Mouse (Mus musculus): Measurements from ENCODE around the gene Stab1.

Stab1 gene

GRCm38 (mm10) chr14:31129326-31130235, 38.9 kb downstream of the Stab1 start:
- peaks cover 12% of the 10 kb centered on the region for H3K27me3 ChIP-seq (ENCODE audit: insufficient read depth, low read length)
- TF ChIP-seq CTCF (conservative IDR thresholded peaks at IDR 0.05; ENCODE audit: low read length) (no peak), POU5F1 (IDR thresholded peaks at IDR 0.05; ENCODE audit: borderline replicate concordance, low read length) (no peak), NANOG (IDR thresholded peaks at IDR 0.05; ENCODE audit: borderline replicate concordance, low read length) (no peak)

GRCm38 (mm10) chr14:31128826-31129219, 39.6 kb downstream of the Stab1 start, which contains the start of gene Smim4:
Gene Smim4, minus strand, starts transcription at chr14:31128956.
- Histone ChIP-seq H3K27me3 (ENCODE audit: insufficient read depth, low read length) (peaks cover 12% of the 10 kb centered on the region), H3K9me3 (ENCODE audit: low read length) (no peaks in the 10 kb centered on the region), H3K4me1 (replicated peaks; ENCODE audit: low read depth, low read length) (peaks cover 80% of the 10 kb centered on the region), H3K4me3 (replicated peaks; ENCODE audit: low read length) (peak within 1 kb of the TSS; percentile 97), H3K36me3 (ENCODE audit: insufficient read depth, low read length) (peaks cover 49% of the 10 kb centered on the region)
- TF ChIP-seq CTCF (conservative IDR thresholded peaks at IDR 0.05; ENCODE audit: low read length) (0 out of 2 replicates have a peak, but pooled peaks have one; percentile 6), POU5F1 (IDR thresholded peaks at IDR 0.05; ENCODE audit: borderline replicate concordance, low read length) (no peak)

More at GRCm38 (mm10) chr14:31129326-31130235, 38.9 kb downstream of the Stab1 start:
- peaks cover 82% of the 10 kb centered on the region for H3K4me1 ChIP-seq (replicated peaks; ENCODE audit: low read depth, low read length)
- H3K36me3 ChIP-seq (ENCODE audit: insufficient read depth, low read length) = peaks cover 49% of the 10 kb centered on the region
- H3K4me3 ChIP-seq (replicated peaks; ENCODE audit: low read length) = peak overlapping the region; percentile 97
- H3K9me3 ChIP-seq (ENCODE audit: low read length) = no peaks in the 10 kb centered on the region

- H3K4me3 ChIP-seq (replicated peaks; ENCODE audit: low read length) = peak overlapping the region; percentile 93
Measured at GRCm38 (mm10) chr14:31128101-31128825, 40.2 kb downstream of the Stab1 start.

GRCm38 (mm10) chr14:31126826-31127225, 41.6 kb downstream of the Stab1 start:
- H3K4me3 ChIP-seq (replicated peaks; ENCODE audit: low read length) = 0 out of 2 replicates have a peak overlapping the region, but pooled peaks have one; percentile 14
- peaks cover 7% of the 10 kb centered on the region for H3K27me3 ChIP-seq (ENCODE audit: insufficient read depth, low read length)
- H3K4me1 ChIP-seq (replicated peaks; ENCODE audit: low read depth, low read length) = peaks cover 60% of the 10 kb centered on the region
- H3K36me3 ChIP-seq (ENCODE audit: insufficient read depth, low read length) = peaks cover 42% of the 10 kb centered on the region
- TF ChIP-seq CTCF (conservative IDR thresholded peaks at IDR 0.05; ENCODE audit: low read length) (no peak), NANOG (IDR thresholded peaks at IDR 0.05; ENCODE audit: borderline replicate concordance, low read length) (no peak), POU5F1 (IDR thresholded peaks at IDR 0.05; ENCODE audit: borderline replicate concordance, low read length) (no peak)
- H3K9me3 ChIP-seq (ENCODE audit: low read length) = no peaks in the 10 kb centered on the region

More at GRCm38 (mm10) chr14:31128101-31128825, 40.2 kb downstream of the Stab1 start:
- peaks cover 74% of the 10 kb centered on the region for H3K4me1 ChIP-seq (replicated peaks; ENCODE audit: low read depth, low read length)
- TF ChIP-seq CTCF (conservative IDR thresholded peaks at IDR 0.05; ENCODE audit: low read length) (no peak), POU5F1 (IDR thresholded peaks at IDR 0.05; ENCODE audit: borderline replicate concordance, low read length) (no peak), NANOG (IDR thresholded peaks at IDR 0.05; ENCODE audit: borderline replicate concordance, low read length) (no peak)
- H3K36me3 ChIP-seq (ENCODE audit: insufficient read depth, low read length) = peaks cover 47% of the 10 kb centered on the region
- H3K27me3 ChIP-seq (ENCODE audit: insufficient read depth, low read length) = peaks cover 12% of the 10 kb centered on the region
- H3K9me3 ChIP-seq (ENCODE audit: low read length) = no peaks in the 10 kb centered on the region

DNA sequence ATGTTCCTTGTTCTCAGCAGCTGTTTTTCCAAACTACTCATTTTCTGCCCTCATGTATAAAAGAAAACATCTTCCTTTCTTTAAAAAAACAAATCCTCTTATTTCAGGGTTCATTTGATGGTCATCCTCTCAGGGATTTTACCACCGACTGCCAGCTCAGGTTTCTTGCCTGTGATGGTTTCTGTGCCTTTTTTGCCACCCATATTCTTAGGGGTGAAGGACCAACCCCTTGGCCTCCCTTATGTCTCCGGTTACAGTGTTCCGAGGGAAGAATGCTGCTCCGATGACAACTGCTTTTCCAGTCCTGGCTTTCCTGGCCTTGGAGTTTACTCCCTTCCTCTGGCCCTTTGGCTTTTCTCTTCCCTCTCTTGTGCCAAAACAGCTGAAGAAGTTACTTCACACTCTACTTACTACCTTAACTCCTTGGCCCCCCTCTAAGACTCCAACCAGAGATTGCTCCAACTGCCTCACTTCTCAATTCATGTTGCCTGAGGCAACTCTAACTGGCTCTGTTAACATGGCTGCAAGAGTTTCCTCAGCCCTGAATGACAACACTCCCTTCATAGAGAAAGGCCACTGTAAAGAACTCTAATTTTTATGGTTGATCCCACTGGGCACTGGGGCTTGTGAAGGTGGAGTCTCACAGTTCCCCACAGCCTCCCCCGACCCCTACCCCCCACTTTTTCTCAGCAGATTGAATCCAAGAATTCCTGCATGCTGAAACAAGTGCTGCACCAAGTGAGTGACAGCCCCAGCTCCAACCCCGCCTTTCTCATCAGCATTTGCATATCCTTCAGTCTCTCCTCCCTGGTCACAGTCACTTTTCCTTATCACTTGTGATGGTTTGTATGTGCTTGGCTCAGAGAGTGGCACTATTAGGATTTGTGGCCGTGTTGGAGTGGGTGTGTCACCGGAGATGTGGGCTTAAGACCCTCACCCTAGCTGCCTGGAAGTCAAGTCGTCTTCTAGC, 43.0 kb downstream of the Stab1 start:
- Histone ChIP-seq H3K9me3 (ENCODE audit: low read length) (no peaks in the 10 kb centered on the region), H3K36me3 (ENCODE audit: insufficient read depth, low read length) (peaks cover 50% of the 10 kb centered on the region), H3K4me3 (replicated peaks; ENCODE audit: low read length) (no peak overlapping the region), H3K27me3 (ENCODE audit: insufficient read depth, low read length) (no peaks in the 10 kb centered on the region), H3K4me1 (replicated peaks; ENCODE audit: low read depth, low read length) (peaks cover 54% of the 10 kb centered on the region)
- TF ChIP-seq POU5F1 (IDR thresholded peaks at IDR 0.05; ENCODE audit: borderline replicate concordance, low read length) (no peak), CTCF (conservative IDR thresholded peaks at IDR 0.05; ENCODE audit: low read length) (no peak), NANOG (IDR thresholded peaks at IDR 0.05; ENCODE audit: borderline replicate concordance, low read length) (no peak)

- H3K27me3 ChIP-seq (ENCODE audit: insufficient read depth, low read length) = no peaks in the 10 kb centered on the region
- H3K4me1 ChIP-seq (replicated peaks; ENCODE audit: low read depth, low read length) = no peaks in the 10 kb centered on the region
- TF ChIP-seq CTCF (conservative IDR thresholded peaks at IDR 0.05; ENCODE audit: low read length) = no peak
- TF ChIP-seq NANOG (IDR thresholded peaks at IDR 0.05; ENCODE audit: borderline replicate concordance, low read length) = no peak
- no peak for TF ChIP-seq POU5F1 (IDR thresholded peaks at IDR 0.05; ENCODE audit: borderline replicate concordance, low read length)
- no peaks in the 10 kb centered on the region for H3K9me3 ChIP-seq (ENCODE audit: low read length)
- H3K36me3 ChIP-seq (ENCODE audit: insufficient read depth, low read length) = peaks cover 89% of the 10 kb centered on the region
- H3K4me3 ChIP-seq (replicated peaks; ENCODE audit: low read length) = no peak overlapping the region
Measured at GRCm38 (mm10) chr14:31115522-31115921, 52.9 kb downstream of the Stab1 start.

DNA sequence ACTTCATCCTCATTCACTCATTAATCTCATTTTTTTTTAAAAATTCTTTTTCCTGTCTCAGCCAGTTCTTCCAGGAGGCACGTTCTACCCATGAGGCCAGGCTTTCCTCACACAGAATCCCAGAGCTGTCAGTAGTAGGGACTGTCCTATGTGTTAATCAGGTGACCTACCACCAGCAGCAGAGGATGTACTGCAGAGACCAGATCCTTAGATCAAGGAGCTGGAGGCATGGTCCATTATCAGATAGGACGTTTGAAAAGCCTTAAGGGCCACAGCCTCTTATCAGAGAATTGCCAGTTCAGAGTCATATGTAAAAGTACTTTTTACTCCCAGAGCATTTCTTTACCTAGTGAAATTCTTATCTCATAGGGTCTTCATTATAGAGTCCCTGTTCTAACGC, 54.4 kb downstream of the Stab1 start:
- no peak overlapping the region for H3K4me3 ChIP-seq (replicated peaks; ENCODE audit: low read length)
- peaks cover 94% of the 10 kb centered on the region for H3K36me3 ChIP-seq (ENCODE audit: insufficient read depth, low read length)
- H3K27me3 ChIP-seq (ENCODE audit: insufficient read depth, low read length) = no peaks in the 10 kb centered on the region
- H3K4me1 ChIP-seq (replicated peaks; ENCODE audit: low read depth, low read length) = no peaks in the 10 kb centered on the region
- H3K9me3 ChIP-seq (ENCODE audit: low read length) = no peaks in the 10 kb centered on the region
- TF ChIP-seq NANOG (IDR thresholded peaks at IDR 0.05; ENCODE audit: borderline replicate concordance, low read length) (no peak), CTCF (conservative IDR thresholded peaks at IDR 0.05; ENCODE audit: low read length) (no peak), POU5F1 (IDR thresholded peaks at IDR 0.05; ENCODE audit: borderline replicate concordance, low read length) (no peak)

Data from E14TG2a.4 (cell line).